Mouse (Mus musculus) lung, postnatal 4 days (tissue): Measurements from ENCODE around the gene Depdc5.
"Not testable (repeated sequence)": the region's sequence is repeated elsewhere in the genome, so short reads cannot be mapped to it uniquely, and the experiment has no call there.

Experiments
- DNase-seq, 2 experiments: peaks; one replicate each; pipeline ENCODE4 v3.0.0; 2021

Gene Depdc5

GRCm38 (mm10) chr5:32863253-32864228, at the start of gene Depdc5:
Gene Depdc5, plus strand, starts transcription at chr5:32863701.
- DNase-seq, result peak; percentile 95 to 97

- DNase-seq, result no peak
Measured at GRCm38 (mm10) chr5:32815396-32815795, 48.1 kb upstream of the Depdc5 start.

DNA sequence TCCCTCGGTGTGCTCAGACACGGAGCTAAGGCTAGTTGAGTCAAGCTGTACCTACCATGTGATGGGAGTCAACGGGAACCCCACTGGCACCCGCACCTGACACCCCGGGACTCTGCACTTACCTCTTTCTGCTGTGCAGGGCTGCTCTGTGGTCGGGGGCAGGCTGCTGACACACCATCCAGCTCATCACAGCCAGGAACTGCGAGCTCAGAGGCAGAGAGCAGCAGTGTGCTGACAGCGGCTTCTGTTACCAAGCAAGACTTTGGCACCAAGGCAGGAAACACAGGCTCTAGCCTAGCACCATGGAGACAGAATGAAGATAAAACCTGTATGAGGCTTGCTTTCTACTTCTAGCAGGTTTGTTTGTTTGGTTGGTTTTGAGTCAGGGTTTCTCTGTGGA, 43.0 kb upstream of the Depdc5 start:
- DNase-seq, result no peak

- DNase-seq, result no peak
Measured at GRCm38 (mm10) chr5:32827009-32827408, 36.5 kb upstream of the Depdc5 start, which contains the start of gene Gm20671. Gene Gm20671, minus strand, starts transcription at chr5:32827109.

GRCm38 (mm10) chr5:32828766-32829165, 34.7 kb upstream of the Depdc5 start:
- DNase-seq, result not testable (repeated sequence)

DNA sequence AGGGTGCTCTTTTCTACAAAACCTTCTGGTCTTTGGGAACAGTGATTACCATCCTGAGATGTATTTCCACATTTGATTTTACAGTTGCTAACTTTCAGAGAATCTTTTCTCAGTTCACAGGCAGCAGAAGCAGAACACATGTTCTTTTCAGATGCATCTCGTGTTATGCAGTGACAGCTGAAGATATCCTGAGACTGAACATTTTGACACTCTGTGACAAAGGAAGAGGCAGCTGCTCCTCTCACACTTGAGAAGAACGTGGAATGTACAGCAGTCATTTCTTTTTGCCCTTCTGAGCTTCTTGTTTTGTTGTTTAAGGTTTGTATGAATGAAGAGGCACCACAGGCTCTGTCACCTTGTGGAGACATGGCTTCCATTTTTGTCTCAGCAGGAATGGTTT, 33.4 kb upstream of the Depdc5 start:
- no peak for DNase-seq

DNA sequence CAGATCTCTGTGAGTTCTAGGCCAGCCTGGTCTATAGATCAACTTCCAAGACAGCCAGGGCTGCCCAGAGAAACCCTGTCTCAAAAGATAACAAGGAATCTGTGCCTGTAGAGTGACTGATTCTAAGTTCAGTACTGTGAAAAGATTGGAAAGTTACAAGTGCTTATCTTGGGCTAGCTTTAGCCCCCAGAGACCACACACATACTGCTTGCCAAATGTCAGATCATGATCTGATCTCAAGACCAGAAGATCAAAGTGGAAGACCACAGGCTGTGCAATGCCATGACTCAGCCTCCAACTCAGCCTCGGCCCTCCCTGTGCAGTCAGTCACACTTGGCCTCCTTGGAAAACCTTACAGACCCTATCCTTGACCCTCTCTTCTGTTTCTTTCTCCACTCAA, 29.0 kb upstream of the Depdc5 start:
- DNase-seq, result no peak

DNA sequence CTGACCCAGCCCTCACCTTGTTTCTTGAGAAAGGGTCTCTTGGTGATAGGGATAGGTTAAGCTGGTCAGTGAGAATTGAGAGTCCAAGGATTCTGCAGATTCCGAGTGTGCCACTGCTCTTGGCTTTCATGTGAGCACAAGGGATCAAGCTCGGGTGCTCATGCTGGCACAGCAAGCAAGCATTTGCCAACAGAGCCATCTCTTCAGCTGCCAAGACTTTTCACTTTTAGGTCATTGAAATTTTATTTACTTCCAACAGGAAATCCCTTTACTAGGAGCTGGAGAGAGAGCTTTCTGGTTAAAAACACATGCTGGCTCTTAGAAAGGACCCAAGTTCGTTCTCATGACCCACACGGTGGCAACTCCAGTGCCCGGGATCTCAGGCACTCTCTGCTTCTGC, 26.5 kb upstream of the Depdc5 start:
- no peak for DNase-seq

DNA sequence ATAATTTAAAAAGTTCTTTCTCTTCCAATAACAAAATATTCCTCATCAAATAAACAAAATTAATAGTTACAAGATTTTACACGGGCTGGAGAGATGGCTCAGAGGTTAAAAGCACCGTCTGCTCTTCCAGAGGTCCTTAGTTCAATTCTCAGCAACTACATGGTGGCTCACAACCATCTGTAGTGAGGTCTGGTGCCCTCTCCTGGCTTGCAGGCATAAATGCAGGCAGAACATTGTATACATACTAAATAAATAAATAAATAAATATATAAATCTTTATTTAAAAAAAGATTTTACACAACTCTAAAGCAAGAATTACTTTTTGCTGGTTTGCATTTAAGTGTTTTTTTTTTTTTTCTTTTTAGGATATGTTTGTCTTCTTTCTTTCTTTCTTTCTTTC, 23.5 kb upstream of the Depdc5 start:
- no peak for DNase-seq

- DNase-seq, result no peak
Measured at GRCm38 (mm10) chr5:32849178-32849577, 14.3 kb upstream of the Depdc5 start.

GRCm38 (mm10) chr5:32849580-32849979, 13.9 kb upstream of the Depdc5 start:
- not testable (repeated sequence) for DNase-seq

DNA sequence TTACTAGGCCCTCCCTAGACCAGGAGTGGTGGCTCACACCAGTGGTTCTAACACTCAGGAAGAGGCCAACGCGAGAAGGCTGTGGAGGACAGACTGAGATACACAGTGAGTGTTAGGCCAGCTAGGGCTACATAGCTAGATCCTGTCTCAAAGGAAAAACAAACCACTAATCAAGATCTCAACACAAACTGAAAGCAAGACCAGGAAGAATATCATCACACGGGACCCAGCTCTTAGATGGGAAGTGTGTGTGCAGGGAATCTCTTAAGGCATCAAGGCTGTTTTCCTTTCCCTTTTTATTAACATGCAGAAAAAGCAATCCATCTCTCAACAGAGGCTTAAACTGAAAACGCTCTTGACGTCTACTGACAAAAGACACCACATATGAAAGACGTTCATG, 11.5 kb upstream of the Depdc5 start:
- no peak for DNase-seq

DNA sequence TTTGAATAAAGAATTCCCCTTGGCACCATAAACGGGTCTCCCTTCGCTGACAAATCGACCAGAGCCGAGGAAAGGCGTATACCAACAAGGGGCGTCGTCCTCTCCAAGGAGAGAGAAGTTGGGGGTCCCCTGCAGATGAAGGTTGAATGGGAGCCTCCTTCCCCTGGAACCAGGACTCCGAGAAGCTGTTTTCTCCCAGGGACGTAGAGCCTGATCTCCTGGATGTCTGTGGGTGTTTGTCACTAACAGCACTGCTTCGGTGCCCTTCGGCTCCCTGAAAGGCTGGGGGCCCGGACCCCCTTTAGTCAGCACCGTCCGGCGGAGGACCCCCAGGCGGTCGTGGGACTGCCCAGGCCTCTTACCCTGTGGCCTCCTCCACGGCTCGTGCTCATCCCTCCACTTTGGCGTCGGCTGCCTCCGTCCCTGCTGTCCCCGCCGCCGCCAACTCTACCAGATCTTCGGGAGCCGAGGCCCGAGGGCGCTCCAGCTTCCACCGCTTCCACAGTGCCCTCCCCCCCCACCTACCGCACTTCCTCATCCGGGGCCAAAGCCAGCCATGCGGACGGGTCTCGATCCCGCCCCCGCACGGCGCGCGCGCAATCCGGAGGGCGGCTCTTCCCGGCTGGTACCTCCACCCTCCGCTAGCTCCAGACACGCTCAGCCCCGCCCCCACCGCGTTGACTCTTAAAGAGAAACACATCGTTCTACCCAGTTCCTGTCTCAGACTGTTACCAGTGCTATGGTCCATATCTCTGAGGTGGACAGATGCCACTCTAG, 9.6 kb upstream of the Depdc5 start, which contains the start of gene Prr14l:
Prr14l (minus strand) TSS at position 526 of the 777 bp plus-strand sequence.
- peak; percentile 98 to 99 for DNase-seq

DNA sequence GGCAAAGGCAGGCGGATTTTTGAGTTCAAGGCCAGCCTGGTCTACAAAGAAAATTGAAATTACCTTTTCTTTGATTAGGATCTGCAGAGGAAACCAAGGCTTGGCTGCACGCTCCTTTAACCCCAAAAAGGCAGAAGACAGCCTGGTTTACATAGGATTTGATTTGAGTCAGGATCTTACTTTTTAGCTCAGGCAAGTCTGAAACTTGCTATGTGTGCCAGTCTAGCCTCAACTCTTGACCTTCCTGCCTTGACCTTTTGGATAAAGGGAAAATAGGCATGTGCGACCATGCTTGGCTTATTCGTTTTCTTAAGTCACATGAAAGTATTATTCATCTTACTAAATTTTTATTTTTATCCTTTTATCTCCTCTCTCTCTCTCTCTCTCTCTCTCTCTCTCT, 8.7 kb upstream of the Depdc5 start:
- DNase-seq, result no peak

DNA sequence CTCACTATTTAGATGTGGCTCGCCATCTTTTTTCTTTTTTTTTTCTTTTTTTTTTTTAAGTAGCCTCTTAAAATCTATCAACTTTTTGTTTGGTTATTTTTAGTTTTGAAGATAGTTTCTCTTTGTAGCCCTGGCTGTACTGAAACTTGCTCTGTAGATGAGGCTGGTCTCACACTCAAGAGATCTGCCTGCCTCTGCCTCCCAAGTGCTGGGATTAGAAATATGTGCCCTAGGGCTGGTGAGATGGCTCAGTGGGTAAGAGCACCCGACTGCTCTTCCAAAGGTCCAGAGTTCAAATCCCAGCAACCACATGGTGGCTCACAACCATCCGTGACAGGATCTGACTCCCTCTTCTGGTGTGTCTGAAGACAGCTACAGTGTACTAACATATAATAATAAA, 8.2 kb upstream of the Depdc5 start:
- not testable (repeated sequence) for DNase-seq

DNA sequence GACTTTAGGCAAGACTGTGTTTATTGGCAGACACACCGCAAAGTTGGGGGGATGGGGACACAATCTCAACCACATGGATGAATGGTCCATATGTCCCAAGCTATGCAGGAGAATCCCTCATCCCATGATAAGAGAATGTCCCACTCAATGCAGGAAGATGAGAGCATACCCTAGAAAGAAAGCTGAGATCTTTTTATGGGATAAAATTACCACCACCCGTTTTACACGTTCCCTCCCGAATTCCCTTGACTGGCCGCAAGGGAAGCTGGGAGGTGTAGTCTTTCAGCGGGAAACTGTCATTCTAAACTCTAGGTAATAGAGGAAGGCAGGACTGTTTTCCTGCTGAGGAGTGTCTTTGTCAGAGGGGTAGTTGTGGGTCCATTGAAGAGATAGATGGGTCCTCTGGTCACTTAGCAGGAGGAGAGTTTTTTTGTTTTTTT, 5.7 kb upstream of the Depdc5 start:
- DNase-seq, result peak in 1 of 2 experiments; percentile 56

DNA sequence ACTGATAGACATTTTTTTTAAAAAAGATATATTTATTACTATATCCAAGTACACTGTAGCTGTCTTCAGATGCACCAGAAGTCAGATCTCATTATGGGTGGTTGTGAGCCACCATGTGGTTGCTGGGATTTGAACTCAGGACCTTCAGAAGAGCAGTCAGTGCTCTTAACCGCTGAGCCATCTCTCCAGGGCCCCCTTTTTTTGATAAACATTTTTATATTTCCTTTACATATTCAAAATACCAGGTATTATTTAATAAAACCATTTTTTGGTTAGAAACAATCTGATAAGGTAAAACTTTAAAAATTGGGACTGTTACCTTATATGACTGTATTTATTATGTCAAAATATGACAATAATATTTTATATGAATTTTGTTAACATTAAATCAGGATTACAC, 2.4 kb upstream of the Depdc5 start:
- DNase-seq, result no peak

- peak in 1 of 2 experiments; percentile 14 for DNase-seq
Measured at GRCm38 (mm10) chr5:32862469-32863132, 900 bp upstream of the Depdc5 start.

DNA sequence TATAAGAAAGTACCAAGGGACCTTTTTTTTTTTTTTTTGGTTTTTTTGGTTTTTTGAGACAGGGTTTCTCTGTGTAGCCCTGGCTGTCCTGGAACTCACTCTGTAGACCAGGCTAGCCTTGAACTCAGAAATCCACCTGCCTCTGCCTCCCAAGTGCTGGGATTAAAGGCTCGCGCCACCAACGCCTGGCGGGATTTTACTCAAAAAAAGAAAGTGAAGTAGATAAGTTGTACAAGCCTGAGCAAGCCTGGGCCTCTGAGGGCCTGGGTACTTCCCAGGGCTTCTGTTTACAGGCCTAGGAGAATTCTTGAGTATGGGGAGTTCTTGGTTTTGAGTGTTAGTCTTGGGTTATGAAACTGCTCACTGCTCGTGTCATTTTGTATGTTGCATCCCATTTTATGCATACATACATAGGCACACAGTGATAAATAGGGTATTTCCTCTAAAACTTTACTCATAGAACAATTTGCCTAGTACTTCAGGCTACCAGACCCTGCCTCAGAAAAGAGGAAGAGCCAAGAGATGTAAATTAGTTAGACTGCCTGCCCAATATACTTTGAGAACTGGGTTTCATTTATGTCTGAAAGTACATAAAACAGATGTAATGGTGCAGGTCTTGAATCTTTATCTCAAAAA, 6.0 kb downstream of the Depdc5 start:
- no peak for DNase-seq

DNA sequence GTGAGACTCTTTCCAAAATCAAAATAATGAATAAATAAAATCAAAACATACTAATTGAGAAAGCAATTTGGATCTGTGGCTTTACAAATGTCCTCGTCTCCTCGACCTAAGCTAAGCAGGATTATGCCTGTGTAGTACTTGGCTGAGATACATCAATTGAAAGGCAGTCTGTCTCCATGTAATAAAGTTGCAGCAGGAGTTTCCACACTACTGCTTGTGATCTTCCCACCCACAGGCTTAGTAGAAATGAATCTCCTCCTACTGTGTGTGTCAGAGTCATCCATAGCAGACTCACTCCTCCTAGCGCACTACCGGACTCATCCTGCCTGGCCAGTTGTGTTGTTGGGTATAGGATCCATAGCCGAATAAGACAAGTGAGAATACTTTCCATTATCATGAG, 8.8 kb downstream of the Depdc5 start:
- no peak for DNase-seq

GRCm38 (mm10) chr5:32886739-32887138, 23.2 kb downstream of the Depdc5 start:
- DNase-seq, result no peak

- DNase-seq, result no peak
Measured at GRCm38 (mm10) chr5:32907496-32907895, 44.0 kb downstream of the Depdc5 start.
